Mouse (Mus musculus): ENCODE results near the gene Jmy. TPM values are rescaled to one million over a fixed set of nuclear protein-coding genes. Genes with fewer than 3 reads are reported as not detected.

Jmy gene
- polyA plus RNA-seq, 1 experiment from 2014 or later: 5.8 TPM

GRCm38 (mm10) chr13:93380399-93381063 lies 119.1 kb downstream of the Jmy start:
- Histone ChIP-seq H3K9me3 (replicated peaks; ENCODE audit: control insufficient read depth, low read length) (no peaks in the 10 kb centered on the region), H3K27ac (ENCODE audit: low read depth, low read length) (peak overlapping the region; percentile 77), H3K4me1 (ENCODE audit: control insufficient read depth, insufficient read depth, low read length) (peaks cover 6% of the 10 kb centered on the region), H3K36me3 (ENCODE audit: control insufficient read depth, insufficient read depth, low read length) (no peaks in the 10 kb centered on the region), H3K9ac (ENCODE audit: low read depth, low read length) (no peak overlapping the region), H3K4me3 (ENCODE audit: low read depth, low read length) (no peak overlapping the region), H3K27me3 (ENCODE audit: control insufficient read depth, insufficient read depth, low read length) (no peaks in the 10 kb centered on the region), H3K4me2 (no peak overlapping the region)
- 69% methylated on average over 8 of the region's 8 CpGs for WGBS (ENCODE audit: insufficient replicate concordance)
- ATAC-seq (replicated peaks; ENCODE audit: insufficient number of reproducible peaks, low FRiP score, low TSS enrichment): no peak

Other genes with a start within 250 kb of the Jmy start
- 17.3 and 17.8 TPM in 2 replicates for gene Homer1, start 200.2 kb downstream of the Jmy start, polyA plus RNA-seq (2014; fragmentation: Nextera tagmentation; extraction: Ambion mirVana)
- gene Bhmt, start 138.2 kb upstream of the Jmy start, polyA plus RNA-seq (2014; fragmentation: Nextera tagmentation; extraction: Ambion mirVana): 0.19 TPM in 1 of 2 replicates, not detected in the other
- gene Bhmt2, start 174.5 kb upstream of the Jmy start, polyA plus RNA-seq (2014; fragmentation: Nextera tagmentation; extraction: Ambion mirVana): 0.14 and 0.39 TPM in 2 replicates
- gene Dmgdh, start 174.6 kb upstream of the Jmy start, polyA plus RNA-seq (2014; fragmentation: Nextera tagmentation; extraction: Ambion mirVana): 0.24 and 0.46 TPM in 2 replicates